Mouse (Mus musculus): Measurements from ENCODE around the gene Taok2. TPM values are rescaled to one million over a fixed set of nuclear protein-coding genes. Genes with fewer than 3 reads are reported as not detected.

Gene Taok2
- polyA plus RNA-seq, 1 experiment, result 262 TPM

DNA sequence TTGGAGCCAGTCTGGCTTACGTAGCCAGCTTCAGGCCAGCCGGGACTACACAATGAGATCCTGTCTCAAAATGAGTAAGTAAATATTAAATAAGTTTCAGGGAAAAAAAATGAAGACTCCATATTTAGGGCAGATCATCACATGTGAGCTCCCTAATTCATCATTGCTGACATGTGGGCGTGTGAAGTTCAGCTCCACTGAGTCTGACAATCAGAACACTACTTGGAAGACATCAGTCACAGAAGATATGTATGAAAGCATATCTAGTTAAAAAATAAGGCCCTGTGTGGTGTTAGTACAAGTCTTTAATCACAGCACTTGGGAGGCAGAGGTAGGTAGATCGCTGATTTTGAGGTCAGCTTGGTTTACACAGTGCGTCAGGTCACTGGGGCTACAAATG, 2.8 kb upstream of the Taok2 start:
- no peak for TF ChIP-seq GATA1 (IDR thresholded peaks at IDR 0.05; ENCODE audit: low read length)

DNA sequence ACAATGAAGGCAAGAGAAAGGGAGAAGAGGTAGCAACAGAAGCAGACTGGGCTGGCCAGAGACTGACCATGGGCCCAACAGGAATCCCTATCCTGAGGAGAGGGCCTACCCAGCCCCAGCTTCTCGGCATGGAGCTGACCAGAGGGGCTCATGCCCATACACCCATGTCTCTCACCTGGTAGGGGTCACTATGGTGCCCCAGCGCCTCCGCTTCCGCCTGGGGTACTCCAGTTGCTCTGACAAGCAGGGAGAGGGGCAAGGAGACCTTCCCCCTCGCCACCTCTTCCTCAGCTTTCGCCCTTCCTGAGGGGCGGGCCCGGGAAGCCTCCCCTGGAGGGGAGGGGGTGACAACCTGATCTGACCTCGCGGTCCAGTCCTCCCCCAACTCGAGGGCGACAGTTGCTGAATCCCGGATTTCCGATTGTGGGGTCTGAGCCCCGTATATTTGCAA, 747 bp downstream of the Taok2 start:
- TF ChIP-seq GATA1 (IDR thresholded peaks at IDR 0.05; ENCODE audit: low read length), result no peak

DNA sequence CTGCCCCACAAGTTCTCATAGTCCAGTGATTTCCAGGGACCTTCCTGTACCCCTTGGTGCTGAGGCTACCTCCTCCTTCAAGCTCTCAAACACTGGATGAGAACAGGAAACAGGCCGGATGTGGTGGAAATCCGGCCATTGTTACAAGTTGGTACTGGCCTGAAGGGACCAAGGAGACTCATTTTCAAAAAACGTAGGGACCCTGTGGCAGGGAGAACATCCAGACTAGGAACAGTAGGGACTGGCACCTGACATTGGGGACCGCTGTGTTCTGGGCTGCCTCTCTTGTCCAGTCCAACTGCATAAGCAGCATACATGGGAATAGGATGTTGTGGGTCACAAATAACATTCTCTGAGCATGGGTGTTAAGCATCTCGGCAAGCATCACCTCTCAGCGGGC, 3.5 kb downstream of the Taok2 start:
- no peak for TF ChIP-seq GATA1 (IDR thresholded peaks at IDR 0.05; ENCODE audit: low read length)

DNA sequence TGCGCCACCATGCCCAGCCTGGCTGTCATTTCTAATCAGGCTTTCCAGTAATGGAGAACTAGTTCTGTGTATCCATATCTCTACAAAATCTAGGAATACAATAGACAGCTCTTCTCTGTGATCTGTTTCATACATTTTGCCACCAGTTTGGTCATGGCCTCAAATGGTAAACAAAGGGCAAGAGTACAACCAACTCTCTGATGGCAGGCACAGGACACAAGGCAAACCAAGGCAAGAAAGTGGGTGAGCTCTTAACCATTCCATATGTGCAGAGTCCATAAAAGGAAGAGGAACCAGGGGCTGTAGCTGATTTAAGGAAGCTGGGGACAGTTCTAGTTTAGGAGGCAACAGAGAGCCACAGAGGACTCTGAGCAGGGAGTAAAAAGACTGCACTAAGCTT, 7.3 kb downstream of the Taok2 start:
- no peak for TF ChIP-seq GATA1 (IDR thresholded peaks at IDR 0.05; ENCODE audit: low read length)

DNA sequence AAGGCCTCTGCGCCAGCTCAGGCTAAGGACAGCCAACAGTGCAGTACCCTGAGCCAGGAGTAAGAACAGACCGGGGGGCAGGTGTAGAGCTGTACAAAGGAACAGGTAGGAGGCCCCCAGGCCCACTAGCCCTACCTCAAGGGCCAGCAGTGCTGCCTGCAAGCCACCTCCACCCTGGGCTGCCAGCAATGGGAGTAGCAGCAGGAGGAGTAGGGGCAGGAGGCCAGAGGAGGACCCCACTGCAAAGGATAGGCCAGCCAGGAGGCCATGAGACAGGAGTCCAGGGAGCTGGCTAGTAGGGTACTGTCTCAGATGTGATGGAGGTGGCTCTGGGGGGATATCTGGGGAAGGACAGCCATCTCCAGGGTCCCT, 14.0 kb downstream of the Taok2 start:
- no peak for TF ChIP-seq GATA1 (IDR thresholded peaks at IDR 0.05; ENCODE audit: low read length)

DNA sequence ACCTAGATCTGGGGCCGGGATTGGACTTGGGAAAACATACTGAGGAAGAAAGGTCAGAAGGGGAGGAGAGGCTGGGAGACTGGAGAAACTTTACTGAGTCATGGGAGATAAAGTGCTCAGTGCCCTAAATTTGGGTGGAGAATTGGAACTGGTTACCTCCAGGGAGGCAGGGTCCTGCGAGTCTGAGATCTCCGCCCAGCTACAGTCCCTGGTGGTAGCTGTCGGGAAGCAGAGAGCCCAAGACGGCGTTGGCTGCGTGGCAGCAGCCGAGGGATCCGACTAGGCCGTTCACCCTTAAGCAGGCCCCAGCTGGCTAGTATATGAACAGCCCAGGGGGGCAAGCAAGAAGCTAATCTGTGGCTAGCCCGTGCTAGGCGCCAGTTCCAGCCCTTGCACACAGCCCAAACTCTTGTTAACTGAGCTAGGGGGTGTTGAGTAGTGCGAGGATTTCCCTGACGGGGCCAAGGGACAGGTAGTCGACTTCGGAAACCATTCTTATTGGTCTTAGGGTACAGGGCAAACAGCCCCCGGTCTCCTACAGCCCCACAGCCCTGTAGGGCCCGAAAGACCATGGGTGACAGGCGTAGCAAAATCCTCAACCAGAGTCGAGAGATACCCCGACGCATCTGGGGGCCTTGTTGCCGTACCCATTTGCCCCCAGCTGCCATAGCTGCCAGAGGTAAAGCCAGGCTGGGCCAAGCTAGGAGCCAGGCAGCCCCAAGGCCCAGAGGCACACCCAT, 14.6 kb downstream of the Taok2 start:
- no peak for TF ChIP-seq GATA1 (IDR thresholded peaks at IDR 0.05; ENCODE audit: low read length)

DNA sequence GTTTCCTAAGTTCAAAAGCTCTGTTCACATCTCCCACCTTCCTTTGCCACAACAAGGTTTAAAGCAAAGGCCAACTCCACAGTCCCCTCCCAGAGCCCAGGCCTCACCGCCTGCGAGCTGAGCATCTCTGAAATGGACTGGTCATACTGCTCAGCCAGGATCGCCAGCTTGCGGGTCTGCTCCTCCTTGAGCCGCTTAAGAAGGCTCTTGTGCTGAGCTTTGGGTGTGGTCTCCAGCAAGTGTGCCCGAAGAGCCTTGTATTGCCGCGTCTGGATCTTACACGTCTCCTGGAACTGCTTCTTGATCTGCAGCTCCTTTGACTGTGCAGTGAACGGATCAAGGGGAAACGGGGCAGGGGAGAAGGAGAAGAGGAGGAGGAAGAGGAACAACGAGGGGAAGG, 16.5 kb downstream of the Taok2 start:
- no peak for TF ChIP-seq GATA1 (IDR thresholded peaks at IDR 0.05; ENCODE audit: low read length)

DNA sequence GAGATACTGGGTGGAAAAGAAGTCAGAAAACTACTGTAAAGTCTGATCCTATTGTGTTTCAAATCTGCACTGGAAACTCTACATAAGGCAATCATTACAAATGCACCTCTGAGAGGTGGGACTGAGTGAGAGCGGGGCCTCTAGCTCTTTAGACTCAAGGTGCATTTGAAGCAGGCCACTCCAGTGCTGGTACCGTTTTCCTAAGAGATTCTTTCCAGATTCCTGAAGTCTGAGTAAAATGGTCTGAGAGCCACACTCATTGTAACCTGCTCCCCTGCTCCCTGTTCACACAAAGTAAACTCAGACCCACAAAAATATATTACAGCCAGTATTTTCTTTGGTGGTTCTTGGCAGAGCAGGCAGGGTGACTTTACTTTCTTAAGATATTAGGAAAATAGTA, 17.0 kb downstream of the Taok2 start:
- no peak for TF ChIP-seq GATA1 (IDR thresholded peaks at IDR 0.05; ENCODE audit: low read length)

DNA sequence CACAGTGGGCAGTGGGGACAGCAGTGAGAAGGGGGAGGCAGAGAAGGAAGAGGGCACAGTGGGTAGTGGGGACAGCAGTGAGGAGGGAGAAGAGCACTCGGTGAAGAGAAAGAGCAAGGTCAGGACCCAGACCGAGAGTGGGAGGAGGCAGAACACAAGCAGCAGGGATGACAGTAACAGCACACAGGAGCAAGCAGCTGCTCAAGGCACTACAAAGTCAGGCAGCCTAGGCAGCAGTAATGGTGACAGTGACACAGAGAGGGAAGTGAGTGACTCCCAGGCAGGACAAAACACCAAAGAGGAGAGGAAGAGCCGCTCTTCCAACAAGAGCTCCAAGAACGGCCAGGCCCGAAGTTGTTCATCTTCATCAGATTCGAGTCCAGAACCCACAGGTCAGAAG, 20.7 kb downstream of the Taok2 start:
- TF ChIP-seq GATA1 (IDR thresholded peaks at IDR 0.05; ENCODE audit: low read length), result no peak

DNA sequence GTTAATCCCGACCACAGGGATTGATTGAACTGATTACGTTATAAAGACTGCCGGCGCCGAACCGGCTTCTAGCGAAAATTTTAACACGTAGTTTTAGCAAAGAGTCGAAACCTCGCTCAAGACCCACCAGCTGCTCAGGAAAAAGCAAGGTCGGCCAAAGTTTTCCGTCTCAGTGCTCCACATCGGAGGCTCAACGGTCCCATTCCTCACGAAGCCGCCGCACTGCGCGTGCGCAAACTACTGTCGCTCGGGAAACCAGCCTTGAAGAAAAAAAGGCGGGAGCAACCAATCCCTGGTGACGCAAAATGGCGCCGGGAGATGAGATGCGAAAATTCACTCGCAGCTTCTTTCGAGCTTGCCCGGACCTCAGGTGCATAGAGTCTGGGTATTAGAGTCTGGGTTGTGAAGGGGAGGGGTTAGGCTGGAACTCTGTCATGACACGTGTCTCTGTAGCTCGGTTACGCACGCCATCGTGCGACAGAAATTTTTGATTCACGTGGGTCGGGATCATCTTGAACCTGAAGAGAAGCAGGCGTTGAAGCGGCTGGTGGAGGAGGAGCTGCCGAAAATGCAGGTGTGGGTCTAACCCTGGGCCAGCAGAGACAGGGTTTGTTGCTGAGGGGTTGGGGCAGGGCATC, 22.2 kb downstream of the Taok2 start, which contains the start of gene Ino80e:
Gene Ino80e, minus strand, starts transcription at position 231 of the 638 bp plus-strand sequence.
- TF ChIP-seq GATA1 (IDR thresholded peaks at IDR 0.05; ENCODE audit: low read length), result no peak

DNA sequence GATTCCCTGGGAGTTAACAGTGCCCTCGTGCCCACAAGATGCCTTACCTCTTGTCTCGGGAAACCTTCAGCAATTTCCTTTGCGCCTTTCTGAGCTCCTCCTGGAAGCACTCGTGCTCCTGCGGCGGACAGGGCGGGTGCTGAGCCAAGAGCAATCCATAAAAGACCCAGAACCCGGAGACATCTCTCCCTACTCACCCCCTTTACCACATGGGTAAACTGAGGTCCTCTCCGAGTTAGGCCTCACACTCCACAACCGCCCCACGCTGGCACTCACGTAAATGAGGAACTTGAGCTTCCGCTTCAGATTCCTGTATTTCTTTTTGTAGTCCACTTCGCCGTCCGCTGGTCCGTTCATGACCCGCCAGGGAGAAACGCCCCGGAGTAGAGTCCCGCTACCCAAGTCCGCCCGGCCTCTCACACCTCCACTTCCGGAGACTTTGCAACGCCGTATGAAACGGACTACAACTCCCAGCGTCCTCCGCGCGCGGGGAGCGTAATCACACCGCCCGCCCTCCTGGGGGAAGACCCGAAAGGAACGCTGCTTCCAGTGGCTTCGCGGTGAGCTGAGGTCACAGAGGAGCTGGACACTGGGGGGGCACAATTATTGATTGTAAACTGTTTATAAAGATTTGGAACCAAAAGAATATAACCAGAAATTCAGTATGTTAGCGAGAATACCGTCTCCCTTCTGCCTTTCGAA, 22.9 kb downstream of the Taok2 start, which contains the start of gene Hirip3:
Gene Hirip3, plus strand, starts transcription at position 544 of the 702 bp plus-strand sequence.
- TF ChIP-seq GATA1 (IDR thresholded peaks at IDR 0.05; ENCODE audit: low read length), result no peak

DNA sequence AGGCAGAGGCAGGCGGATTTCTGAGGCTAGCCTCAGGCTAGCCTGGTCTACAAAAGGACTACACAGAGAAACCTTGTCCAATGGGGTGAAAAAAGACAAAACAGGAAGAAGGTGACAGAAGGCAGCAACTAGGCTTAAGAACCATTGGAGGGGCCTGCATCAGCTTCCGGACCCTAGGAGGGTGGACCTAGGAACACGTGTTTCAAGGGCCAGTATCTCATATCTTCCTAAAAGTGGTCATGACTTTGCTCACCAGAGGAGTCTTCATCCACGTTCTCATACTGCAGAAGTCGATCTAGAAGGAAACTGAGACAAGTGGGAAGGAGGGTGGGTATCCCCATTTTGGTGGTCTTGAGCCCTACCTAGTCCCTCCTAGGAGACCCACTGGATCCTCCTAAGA, 23.5 kb downstream of the Taok2 start:
- TF ChIP-seq GATA1 (IDR thresholded peaks at IDR 0.05; ENCODE audit: low read length), result no peak

DNA sequence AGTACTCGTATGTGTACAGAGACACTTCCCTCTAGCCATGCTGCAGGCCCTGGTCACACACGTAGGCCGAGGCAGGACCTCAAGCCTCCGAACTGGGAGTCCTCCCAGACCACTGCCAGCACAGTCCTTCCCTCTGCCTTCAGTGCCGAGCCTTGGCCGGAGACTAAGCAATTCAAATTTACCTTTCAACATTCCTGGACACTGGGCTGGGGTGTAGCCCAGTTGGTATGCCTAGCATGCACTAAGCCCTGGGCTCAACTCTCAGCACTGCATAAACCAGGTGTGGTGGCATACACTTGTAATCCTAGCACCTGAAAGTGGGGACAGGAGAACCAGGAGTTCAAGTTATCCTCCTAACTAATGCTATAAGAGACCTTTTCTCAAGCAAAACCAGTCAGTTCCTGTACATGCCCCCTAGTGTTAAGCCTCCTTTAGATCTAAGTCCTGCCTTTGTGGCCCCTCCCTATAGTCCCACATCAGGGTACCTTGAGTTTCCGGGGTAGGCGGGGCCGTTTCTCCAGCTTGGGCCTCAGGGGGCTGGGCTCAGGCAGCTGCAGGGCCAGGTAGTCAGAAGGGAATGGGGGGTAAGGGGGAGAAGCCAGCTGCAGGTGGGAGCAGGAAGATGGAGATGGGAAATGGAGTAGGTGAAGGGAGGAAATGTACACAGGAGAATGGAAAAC, 27.6 kb downstream of the Taok2 start:
- TF ChIP-seq GATA1 (IDR thresholded peaks at IDR 0.05; ENCODE audit: low read length), result no peak

DNA sequence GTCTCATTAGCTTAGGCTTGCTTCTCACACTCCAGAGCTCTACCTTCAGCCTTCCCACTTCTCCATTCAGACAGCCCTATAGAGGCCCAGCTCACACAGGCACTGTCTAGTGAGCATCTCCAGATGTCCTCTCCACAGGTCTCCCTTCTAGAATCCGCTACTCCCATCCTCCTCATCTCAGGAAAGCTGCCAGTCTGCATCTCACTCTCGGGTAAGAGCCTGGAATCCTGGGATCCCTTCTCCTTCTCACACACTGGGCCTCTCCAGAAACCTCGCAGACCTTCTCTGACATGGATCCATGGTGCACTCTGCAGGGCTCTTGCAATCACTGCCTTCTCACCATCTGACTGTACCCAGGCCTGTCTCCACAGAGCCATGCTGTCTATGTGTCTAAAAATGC, 28.9 kb downstream of the Taok2 start:
- TF ChIP-seq GATA1 (IDR thresholded peaks at IDR 0.05; ENCODE audit: low read length), result no peak

DNA sequence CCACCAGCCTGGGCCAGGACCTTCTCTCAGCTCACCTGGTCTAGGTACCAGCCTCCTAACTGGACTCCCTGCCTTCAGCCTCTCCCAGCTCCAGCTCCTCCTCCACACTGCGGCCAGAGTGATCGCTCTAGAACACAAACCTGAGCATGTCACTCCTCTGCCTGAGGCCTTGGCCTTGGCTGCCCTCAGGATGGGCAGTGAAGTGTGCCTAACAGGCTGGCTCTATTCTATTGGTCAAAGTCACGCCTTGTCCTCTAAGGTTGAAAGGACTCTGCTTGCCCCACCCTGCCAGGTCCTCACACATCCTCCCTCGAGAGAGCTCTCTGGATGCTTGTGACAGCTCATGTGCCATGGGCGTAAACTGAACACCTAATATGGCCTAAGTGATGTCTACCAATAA, 31.0 kb downstream of the Taok2 start:
- TF ChIP-seq GATA1 (IDR thresholded peaks at IDR 0.05; ENCODE audit: low read length), result no peak

DNA sequence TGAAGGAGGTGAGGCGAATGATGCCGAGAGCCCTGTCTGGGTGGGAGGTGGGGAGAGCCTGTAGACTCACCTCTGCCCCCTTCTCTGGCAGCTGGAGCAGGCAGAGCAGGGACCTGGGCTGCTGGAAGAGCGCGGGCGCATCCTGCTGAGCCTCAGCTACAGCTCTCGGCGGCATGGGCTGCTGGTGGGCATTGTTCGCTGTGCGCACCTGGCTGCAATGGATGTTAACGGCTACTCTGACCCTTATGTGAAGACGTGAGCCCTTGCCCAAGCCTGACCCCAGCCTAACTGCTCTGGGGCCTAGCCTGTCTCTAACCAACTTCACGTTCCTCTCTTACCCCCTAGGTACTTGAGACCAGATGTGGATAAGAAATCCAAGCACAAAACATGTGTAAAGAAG, 33.3 kb downstream of the Taok2 start:
- TF ChIP-seq GATA1 (IDR thresholded peaks at IDR 0.05; ENCODE audit: low read length), result no peak
